ENCODE assay signal across 5 mouse cellular contexts in the genomic region with DNA sequence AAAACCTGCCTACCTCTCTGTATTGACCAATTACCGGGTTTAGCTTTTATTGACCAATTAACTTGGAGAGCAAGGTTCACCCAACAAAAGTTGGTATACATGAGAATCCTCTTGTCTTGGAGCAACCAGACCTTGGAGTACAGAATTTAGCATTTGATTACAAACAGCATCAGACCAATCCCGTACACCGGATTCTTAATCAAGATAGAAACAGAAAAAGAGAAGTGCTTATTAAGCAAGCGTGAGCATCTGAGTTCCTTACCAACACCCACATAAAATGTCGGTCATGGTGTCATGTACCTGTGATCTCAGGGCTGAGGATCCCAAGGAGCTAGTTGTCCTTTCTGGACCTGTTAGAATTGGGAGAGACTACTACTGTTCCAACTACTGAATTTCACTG.
"Had no signal": no experiment of that assay in that cellular context is flagged by ENCODE, and none has a peak within 500 bp of the region (broad histone marks: within the 10 kb centered on the region; RNA-seq: fewer than 3 reads in every experiment).

No protein-coding gene starts in this region.

- DNase-seq: kidney, adult 18-20 months; kidney, postnatal 14 days; lung, adult 18-20 months; right cerebral cortex, postnatal 14 days had no signal

- ATAC-seq: midbrain, embryonic 16.5 days had no signal
